Mouse (Mus musculus): ENCODE measurements around the gene 9230112D13Rik.

Gene 9230112D13Rik

DNA sequence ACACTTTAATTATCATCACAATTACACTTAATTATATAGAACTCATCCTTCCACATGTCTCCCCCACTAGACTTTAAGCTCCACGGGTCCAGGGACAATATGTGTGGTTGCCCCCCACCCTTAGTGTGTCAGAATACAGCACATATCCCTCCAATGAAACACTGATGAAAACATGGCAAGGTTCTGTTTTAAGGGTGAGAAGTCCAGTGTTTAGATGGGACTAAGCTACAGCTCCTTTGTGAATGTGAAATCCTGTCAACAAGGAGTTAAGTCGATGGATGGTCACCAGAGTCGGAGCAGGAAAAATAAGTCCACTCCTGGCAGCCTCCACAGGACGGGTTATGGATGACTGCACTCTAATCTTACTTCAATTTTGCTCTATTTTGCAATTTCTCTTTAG, 22.3 kb downstream of the 9230112D13Rik start:
- in situ Hi-C loops (cut with MboI), result no loop called here

DNA sequence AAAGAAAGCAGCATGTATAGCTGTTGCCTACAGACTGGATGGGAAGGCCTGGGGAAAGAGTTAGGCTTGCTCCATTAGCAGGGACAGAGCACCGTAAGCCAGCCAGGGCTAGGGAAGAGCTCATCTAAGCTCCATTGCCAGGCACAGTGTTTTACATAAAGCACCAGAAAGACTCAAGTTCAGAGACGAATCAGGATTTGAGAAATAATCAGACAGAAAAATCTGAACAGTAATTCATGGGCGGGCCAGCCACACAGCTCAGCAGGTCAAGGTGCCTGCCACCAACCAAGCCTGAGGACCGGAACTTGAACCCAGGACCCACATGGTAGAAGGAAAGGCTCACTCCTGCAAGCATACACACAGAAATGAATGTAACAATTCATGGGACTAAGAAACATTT, 22.9 kb downstream of the 9230112D13Rik start:
- in situ Hi-C loops (cut with MboI), result no loop called here

DNA sequence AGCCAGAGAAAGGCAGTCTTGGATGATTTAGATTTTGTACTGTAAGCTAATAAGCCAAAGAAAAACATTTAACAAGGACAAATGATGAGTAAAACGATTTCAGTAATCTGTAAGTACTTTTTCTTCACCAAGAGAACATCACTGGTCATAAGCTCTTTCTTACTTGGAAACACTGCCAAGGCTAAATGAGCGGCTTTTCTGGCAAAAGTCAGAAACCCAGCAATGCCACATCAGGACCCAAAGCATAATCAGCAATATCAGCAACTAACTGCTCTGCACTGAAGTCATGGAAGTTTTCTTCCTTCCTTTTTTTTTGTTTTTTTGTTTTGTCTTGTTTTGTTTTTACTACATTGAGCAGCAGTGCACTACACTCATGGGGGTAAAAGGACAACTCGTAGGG, 25.3 kb downstream of the 9230112D13Rik start:
- in situ Hi-C loops (cut with MboI), result no loop called here

DNA sequence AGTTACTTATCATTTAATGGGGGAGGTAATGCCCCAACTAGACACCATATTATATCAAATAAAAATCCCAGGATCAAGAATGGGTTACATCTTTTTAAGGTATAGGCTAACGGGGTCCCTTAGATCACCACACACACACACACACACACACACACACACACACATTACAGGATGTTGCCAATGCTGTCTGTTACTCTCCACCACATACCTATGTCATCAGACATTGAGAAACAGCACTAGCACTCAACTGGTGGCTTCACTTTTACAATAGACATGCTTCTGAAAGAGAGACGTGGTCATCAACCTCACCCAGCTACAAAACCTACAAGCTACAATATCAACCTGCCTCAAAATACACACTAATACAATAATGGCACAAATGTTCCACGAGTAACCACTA, 28.9 kb downstream of the 9230112D13Rik start:
- in situ Hi-C loops (cut with MboI), result no loop called here

DNA sequence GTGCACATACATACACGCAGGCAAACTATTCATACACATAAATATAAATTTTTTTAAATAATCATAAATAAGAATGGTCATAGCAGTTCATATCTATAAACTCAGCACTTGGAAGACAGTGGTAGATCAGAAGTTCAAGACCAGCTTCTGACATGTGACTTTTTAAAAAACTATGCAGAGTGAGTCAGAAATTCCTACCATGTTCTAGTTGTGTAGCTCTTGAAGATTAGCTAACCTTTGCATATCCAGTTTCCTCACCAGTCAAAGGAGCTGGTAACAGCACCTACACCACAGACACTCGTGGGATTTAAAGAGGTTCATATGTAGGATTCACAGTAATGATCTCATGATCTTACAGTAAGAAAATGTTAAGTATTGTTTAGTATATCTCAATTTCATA, 29.9 kb downstream of the 9230112D13Rik start:
- in situ Hi-C loops (cut with MboI), result no loop called here

DNA sequence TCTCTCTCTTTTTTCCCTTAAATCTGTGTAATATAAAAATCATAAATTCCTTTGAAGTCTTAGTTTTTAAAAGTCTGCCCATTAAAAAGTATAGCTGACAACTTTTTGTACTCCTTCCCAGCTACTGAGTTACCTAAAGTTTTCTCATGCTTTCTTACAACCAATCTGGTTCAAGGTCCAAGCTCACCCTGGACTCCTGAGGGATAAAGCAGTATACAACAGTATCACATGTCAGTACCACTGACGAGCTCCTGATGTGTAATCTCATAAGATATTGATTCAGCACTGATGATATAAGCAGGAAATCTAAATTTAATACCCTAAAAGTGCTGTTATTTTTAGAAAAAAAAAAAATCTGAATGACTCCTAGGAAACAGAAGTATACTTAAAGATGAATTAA, 31.6 kb downstream of the 9230112D13Rik start:
- in situ Hi-C loops (cut with MboI), result no loop called here

DNA sequence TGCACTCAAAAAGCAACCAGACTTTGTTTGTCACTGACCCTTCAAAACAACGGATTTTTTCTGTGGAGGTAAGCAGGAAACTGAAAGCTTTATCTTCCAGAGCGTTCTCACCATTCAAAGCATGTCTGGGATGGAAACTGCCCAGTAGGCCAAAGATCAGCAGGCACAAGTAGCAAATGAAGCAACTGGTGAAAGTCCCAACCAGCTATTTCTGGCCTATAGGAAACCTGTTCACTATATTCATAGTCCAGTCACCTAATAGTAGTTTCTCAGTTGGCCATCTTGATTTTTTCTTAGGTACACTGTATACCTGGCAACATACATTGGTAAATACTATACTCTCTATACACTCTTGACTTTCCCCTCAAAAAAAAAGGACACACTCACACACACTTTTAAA, 32.7 kb downstream of the 9230112D13Rik start:
- in situ Hi-C loops (cut with MboI), result no loop called here

DNA sequence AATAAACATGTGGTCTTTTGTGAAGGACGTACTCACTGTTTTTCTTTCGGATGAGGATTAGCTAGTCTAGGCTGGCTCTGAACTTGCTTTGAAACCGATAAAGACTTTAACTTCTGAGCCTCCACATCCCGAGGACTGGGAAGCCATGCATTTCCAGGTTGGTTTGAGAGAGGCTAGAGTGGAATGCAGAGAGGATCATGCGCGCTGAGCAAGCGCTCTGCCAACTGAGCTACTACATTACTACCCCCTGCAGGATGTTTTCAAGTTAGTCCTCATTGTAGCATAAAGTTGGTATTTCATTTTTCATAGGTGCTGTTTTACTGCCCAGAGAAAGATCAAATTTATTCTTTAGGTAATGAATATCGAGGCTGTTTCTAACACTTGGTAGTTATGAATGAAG, 36.4 kb downstream of the 9230112D13Rik start:
- in situ Hi-C loops (cut with MboI), result no loop called here

DNA sequence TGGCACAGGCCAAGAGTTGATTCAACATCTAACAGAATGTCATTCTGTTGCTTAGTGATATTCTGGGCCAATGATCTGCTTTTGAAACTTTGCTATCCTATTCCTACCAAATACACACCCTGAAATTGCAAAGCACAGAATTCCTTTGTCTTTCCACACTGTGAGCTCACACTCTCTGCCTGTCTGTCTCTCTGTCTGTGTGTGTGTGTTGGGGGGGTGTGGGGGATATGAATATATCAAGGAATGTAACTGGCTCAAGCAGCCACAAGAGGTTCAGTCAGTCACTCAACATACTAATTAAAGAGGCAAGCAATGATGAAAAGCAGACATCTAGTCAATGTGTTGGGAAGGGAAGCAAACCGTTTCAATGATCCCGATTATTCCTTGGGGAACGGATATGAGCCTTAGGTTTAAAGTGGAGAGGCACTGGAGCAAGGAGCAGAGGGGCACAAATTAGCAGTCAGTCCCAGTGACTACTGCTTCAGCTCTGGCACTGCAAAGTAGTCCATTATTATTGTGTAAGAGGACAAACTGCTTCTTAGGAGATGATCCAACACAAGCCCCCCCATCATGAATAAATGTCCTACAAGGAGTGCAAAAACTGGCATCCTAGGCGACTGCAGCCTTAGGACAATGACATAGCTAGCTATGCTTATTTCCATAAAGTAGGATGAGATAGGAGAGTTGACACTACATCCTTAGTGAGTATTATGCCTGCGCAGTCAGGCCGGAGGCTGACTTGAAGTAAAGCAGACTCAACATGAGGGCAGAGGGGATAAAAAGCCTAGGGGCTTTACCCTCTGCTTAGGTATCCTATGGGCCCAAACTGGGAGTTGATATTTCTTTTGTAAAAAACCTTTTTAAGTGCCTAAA, 38.9 kb downstream of the 9230112D13Rik start:
- in situ Hi-C loops (cut with MboI), result no loop called here

DNA sequence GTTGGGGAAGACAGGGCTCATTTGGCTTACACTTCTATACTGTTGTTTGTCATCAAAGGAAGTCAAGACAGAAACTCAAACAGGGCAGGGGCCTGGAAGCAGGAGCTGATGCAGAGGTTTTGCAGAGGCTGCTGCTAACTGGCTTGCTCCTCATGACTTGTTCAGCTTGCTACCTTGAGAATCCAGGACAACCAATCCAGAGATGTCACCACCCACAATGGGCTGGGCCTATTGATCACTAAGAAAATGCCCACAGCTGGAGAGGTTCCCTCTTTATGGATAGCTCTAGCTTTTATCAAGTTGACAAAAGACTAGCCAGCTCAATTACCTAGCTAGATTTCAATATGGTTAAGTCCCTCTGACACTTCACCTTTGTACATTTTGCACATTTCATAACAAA, 51.0 kb downstream of the 9230112D13Rik start:
- in situ Hi-C loops (cut with MboI), result no loop called here

DNA sequence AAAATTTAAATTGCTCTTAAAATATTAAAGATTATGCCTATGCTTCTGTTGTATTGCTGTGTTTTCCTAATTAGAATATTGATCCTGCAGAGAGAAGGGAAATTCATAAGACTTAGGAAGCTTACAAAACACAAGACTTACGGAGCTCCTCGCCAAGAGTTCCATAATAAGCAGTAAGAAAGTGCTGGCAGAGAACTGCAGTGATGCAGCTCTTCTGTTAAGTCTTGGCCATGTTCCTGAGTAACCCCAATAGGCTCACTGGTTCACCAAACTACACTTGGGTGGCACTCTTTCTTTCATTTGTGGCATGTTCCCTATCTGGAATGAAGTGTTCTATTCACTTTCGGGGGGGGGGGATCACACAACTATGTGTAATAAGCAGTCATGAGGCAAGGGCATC, 56.3 kb downstream of the 9230112D13Rik start:
- in situ Hi-C loops (cut with MboI), result no loop called here
